Mouse (Mus musculus) olfactory bulb, adult 2 months (tissue): Measurements from ENCODE around the gene Trpm8.

Experiments
- CTCF ChIP-seq: fragments of 200-500 bp; IDR thresholded peaks from 2 replicates; pipeline ENCODE4 v1.5.1; 2012; ENCODE audit warnings: low read depth, mild to moderate bottlenecking, low read length, moderate library complexity; ENCODE audit not compliant: insufficient read depth
- POLR2A ChIP-seq: fragments of 200-500 bp; IDR thresholded peaks from 2 replicates; pipeline ENCODE4 v1.6.1; 2012; ENCODE audit warnings: mild to moderate bottlenecking, low read depth, low read length, moderate library complexity; ENCODE audit not compliant: insufficient read depth

GRCm38 (mm10) chr1:88286887-88287696 lies 9.6 kb downstream of the Trpm8 start:
- TF ChIP-seq CTCF (no peak), POLR2A (no peak)
